Mouse (Mus musculus) retina, postnatal 1 day (tissue): ENCODE results near the gene Sars.

Experiments
- DNase-seq: peaks from one replicate; pipeline ENCODE4 v3.0.0-alpha.2; 2012

The Sars gene

GRCm38 (mm10) chr3:108444698-108445365, at the start of gene Sars:
TSS of gene Sars (minus strand) at chr3:108445209.
- DNase-seq = peak; percentile 94

DNA sequence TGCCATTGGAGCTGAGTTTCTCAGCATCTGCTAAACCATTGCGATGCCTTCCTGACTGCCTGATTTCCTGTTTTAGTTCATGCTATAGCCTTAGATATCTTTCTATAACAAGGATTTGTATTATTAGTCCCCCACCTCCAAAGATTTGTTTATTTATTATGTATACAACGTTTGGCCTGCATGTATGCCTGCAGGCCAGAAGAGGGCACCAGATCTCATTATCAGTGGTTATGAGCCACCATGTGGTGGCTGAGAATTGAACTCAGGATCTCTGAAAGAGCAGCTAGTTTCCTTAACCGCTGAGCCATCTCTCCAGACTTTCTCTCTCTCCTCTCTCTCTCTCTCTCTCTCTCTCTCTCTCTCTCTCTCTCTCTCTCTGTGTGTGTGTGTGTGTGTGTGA, 45.0 kb upstream of the Sars start:
- DNase-seq = no peak

GRCm38 (mm10) chr3:108484749-108485148, 39.7 kb upstream of the Sars start:
- no peak for DNase-seq

DNA sequence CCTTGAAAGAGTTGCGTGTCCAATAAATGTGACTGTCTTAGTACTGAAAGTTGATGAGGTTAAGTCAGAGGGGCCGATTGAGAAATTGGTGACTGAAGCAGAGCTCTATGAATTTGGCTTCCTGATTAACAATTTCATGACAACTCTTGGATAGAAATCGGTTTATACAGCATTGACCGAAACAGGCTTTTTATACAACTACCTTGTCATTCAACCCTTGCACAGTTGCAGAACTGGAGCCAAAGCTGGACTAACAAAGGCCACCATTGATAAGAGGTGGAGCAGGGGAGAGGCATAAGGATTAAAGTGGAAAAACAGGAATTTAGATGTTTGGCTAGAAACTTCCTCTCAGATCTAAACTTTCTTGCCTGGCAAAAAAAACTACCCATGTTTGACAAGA, 33.8 kb upstream of the Sars start:
- DNase-seq = no peak

DNA sequence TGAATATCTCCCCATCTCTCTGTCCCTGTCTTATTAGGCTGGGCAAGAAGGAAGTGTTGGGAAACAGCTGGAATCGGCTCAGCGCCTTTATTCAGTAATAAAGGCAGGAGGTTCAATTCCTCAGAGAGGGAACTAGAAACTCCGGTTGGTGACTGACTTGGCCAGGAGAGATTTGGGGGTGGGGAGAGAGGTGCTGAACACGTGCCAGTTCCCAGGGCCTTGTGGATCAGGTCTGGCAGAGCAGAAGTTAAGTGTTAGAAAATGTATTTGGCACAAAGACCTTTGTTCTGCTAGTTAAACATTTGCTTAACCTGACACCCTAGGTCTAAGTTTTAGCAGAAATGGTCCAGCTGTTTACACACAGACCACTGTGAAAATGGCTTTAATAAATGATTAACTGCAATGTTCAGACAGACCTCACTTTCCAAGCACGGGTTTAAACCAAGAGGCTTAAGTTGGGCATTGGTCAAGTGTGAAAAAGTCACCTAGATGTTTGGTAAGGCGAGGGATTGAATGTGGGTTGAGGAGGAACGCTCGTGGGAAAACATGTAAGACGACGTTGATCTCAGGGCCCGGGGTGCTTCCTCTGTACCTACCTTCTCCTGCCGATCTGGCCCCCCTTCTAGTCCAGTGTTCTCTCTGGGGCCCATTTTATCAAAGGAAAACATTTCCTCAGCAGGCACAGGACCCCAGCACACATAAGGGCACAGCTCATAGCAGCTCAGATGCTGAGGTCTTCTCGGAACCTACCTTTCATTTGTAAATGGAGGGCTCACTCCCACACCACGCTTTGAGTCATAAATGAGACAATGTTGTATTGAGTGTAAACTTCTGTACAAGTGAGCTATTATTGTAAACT, 32.0 kb upstream of the Sars start:
- no peak for DNase-seq

- DNase-seq = no peak
Observed at GRCm38 (mm10) chr3:108475496-108475895, 30.5 kb upstream of the Sars start.

DNA sequence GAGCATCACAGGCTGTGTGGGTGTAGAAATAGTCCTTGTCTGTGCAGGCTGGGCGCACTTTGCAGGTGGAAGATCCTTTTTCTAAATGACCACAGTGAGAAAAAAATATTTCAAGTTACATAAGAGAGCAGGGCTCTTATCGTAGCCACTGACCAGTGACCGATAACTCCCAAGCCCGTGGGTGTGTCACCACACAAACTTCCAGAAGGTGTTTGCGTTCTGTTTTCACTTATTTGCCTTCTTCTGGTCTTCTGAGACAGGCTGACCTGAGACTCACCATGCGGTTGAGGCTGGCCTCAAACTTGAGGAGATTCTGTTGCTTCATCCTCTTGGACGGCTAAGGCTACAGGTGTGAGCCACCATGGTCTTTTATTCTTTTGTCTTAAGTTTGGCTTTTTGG, 30.0 kb upstream of the Sars start:
- no peak for DNase-seq

DNA sequence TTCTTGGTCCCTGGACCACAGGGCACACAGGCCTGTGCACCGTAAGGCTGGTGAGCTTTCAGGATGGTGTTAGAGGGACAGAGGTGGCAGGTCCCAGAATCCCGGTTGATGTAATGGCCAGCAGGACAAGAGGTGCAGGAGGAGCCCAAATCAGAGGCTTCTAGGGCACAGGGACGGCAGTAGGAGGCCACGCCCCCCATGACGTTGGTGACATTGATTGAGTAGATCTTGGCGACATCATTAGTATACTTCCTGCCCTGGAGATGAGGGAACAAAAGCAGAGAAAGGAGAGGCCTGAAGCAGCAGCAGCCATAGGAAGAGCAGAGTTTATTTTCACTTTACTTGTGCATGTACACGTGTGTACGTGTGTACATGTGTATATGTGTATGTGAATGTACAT, 22.8 kb upstream of the Sars start:
- no peak for DNase-seq

DNA sequence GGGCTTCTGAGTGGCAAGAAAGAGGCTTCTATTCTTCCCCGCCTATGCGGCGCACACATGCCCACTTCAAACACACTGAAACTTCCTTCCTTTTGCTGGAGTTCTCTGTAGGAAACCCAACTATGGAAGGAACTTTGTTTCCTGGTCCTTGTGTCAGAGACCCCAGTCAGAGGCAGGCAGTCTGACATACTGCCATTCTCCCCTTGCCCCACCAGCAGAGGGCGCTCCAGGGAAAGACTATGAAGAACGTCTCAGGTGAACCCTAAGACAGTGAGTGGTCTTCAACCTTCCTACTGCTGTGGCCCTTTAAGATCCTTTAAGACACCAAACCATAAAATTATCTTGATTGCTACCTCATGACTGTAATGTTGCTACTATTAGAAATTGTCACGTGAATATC, 21.4 kb upstream of the Sars start:
- DNase-seq = peak; percentile 16

GRCm38 (mm10) chr3:108458866-108459265, 13.9 kb upstream of the Sars start:
- DNase-seq = peak; percentile 22

GRCm38 (mm10) chr3:108458380-108458779, 13.4 kb upstream of the Sars start:
- DNase-seq = no peak

- no peak for DNase-seq
Observed at GRCm38 (mm10) chr3:108454172-108454571, 9.2 kb upstream of the Sars start.

GRCm38 (mm10) chr3:108451969-108452368, 7.0 kb upstream of the Sars start:
- no peak for DNase-seq

- DNase-seq = no peak
Observed at GRCm38 (mm10) chr3:108445366-108445705, 327 bp upstream of the Sars start.

DNA sequence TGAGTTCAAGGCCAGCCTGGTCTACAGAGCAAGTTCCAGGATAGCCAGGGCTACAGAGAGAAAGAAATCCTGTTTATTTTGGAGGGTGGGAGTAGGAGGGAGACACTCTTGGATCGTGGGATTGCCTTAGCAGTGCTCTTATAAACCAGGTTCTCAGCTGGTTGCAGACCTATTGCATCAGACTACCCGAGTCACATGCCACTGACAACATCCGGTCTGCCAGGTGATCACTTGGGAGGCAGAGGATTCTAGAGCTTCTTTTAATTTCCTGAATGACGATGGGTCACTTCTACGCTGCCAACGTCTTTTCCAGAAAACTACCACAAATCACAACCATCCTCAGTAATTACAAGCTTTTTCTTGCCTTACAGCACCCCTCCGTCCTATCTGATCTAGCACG, 980 bp downstream of the Sars start:
- peak; percentile 42 for DNase-seq

- DNase-seq = peak; percentile 24
Observed at GRCm38 (mm10) chr3:108436380-108436714, 8.7 kb downstream of the Sars start.

- no peak for DNase-seq
Observed at GRCm38 (mm10) chr3:108435701-108436379, 9.2 kb downstream of the Sars start.

DNA sequence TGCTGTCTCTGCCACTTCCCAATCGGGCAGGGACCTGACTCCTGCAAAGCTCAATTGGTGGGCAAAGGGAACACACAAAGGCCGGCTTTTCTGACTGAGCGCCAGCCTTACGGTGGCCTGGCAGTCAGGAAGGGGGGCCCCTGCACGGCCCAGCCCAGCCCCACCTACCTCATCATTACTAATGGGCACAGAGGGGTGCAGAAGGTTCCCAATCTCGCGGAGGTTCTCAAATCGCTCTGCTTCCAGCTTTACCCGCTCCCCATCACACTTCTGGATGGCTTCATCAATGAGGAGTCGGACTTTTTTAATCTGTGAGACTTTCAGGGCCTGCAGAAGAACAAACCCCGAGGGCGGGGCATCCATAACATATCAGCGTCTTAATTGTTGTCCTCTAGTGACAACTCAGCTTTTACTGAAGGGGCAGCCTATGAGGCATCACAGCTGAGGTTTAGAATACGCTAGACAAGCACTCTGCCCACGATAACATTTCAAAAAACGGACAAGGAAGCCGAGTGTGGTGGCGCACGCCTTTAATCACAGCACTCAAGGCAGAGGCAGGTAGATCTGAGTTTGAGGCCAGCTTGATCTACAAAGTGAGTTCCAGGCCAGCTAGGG, 11.0 kb downstream of the Sars start:
- DNase-seq = no peak

DNA sequence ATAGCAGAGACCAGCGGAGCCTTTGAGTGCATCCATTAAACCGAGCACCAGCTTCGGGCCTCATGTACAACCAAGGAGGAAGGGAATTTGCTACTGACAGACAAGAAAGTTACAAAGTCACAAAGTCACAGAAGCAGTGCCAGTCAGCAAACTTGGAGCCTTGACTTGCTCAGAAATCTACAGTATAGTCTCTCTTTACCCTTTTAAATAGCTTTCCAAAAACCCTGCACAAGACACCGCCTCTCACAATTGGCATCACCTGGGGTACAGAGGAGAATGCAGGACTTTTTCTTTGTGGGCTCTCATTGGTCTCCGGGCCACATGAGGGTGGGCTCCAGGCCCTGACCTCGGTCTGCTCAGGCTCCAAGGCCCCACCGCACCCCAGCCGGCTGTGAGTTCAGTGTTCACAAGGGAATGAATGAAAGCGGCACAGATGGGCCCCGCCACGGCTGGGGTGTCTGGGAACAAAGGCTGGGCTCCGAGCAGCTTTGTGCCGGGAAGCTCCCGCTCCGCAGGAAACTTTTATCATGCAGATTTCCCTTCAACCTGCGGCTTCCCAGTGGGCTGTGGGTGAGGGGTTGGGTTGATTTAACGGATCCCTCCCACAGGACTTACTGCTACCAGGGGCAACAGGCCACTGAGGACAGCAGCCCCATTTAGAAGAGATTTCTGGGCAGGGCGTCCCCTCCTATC, 11.7 kb downstream of the Sars start:
- DNase-seq = peak; percentile 93

DNA sequence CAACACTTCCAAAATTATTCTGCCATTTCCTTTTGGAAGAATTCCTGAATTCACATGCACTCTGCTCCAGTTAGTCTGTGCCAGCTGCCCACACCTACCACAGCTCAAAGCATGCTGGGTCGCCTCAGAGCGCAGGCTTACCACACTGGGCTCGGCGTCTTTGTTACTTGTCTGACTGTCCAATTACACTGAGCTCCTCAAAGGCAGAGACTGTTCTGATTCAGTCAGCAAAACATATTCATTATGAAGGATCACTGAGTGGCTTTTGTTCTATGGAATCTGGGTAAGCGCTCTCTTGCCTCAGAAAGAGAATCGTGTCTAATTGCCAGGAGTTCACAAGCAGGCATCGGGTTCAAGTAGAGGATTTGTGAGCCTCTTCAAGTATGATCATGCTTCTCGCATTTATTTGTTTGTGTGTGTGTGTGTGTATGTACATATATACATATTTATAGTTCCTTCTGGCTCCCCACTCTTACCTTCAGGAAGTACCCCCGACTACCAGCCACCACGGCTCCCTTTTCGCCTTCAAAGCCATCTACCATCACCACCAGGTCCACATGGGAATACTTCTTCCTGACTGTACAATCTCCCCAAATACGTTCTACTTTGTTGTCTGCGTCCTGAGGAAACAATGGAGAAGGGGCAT, 12.3 kb downstream of the Sars start:
- DNase-seq = peak; percentile 96

DNA sequence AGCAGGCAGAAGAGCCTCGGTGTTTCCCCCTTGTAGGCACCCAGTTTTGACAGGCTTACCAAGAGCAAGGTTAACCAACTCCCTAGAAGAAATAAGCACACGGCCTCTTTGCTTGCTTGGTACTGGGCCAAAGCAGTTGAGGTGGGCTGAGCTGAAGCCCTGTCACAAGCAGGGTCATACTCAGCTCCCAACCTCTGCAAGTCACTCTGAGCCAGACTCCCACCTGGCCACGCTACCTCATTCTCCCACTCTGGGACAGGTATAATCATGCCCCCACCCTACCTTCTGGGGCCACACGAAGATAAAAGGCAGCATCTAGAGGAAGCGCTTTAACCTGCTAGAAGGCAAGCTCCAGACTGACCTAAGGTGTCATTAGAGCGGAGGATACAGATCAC, 19.4 kb downstream of the Sars start:
- no peak for DNase-seq

- DNase-seq = no peak
Observed at GRCm38 (mm10) chr3:108424944-108425623, 19.9 kb downstream of the Sars start.
